Mouse (Mus musculus) CH12.LX (cell line): Measurements from ENCODE around the gene Clic5. TPM values are rescaled to one million over a fixed set of nuclear protein-coding genes. Genes with fewer than 3 reads are reported as not detected.

Experiments
- DNase-seq: peaks from one replicate; pipeline ENCODE4 v3.0.0-alpha.2; 2013; ENCODE audit errors: extremely low read depth
- H3K27ac ChIP-seq: 2 replicates; pipeline ENCODE4 v1.5.1; 2012; ENCODE audit warnings: low read depth, mild to moderate bottlenecking, control low read depth, moderate library complexity; ENCODE audit not compliant: insufficient read depth
- H3K27me3 ChIP-seq: replicated peaks from 2 replicates; pipeline ENCODE3; 2012; ENCODE audit warnings: inconsistent platforms
- H3K36me3 ChIP-seq, 2 experiments: replicated peaks in 1 of 2; 2 replicates each; pipeline versions ENCODE3 to v1.6.1; 2012; ENCODE audit warnings: inconsistent platforms in 1 of 2, low read length in 1 of 2, mild to moderate bottlenecking in 1 of 2, mixed read lengths in 1 of 2, moderate library complexity in 1 of 2; ENCODE audit not compliant: control insufficient read depth in 1 of 2, insufficient read depth in 1 of 2
- H3K4me1 ChIP-seq, 2 experiments: 2 replicates each; pipeline ENCODE4 v1.6.1; 2012; ENCODE audit warnings: inconsistent platforms in 1 of 2, moderate library complexity in 1 of 2; ENCODE audit not compliant: insufficient read depth in 2 of 2, control insufficient read depth in 1 of 2
- H3K4me2 ChIP-seq: 2 replicates; pipeline ENCODE4 v1.6.1; 2012; ENCODE audit warnings: low read depth, mild to moderate bottlenecking, control low read depth; ENCODE audit not compliant: poor library complexity, insufficient read depth, severe bottlenecking
- H3K4me3 ChIP-seq, 3 experiments: fragments of 150-350 bp in 1 of 3; sonication (generic) in 1 of 3; replicated peaks in 1 of 3; 2 replicates each; pipeline versions ENCODE3 to v1.5.1; 2011 to 2012; ENCODE audit warnings: low read depth in 2 of 3, low read length in 2 of 3, mild to moderate bottlenecking in 2 of 3, moderate library complexity in 2 of 3, control low read depth in 1 of 3, improper control_type of control experiment in 1 of 3, inconsistent platforms in 1 of 3, mixed read lengths in 1 of 3; ENCODE audit not compliant: poor library complexity in 1 of 3
- H3K79me2 ChIP-seq: replicated peaks from 2 replicates; pipeline ENCODE4 v1.6.1; 2012; ENCODE audit warnings: mild to moderate bottlenecking, moderate library complexity; ENCODE audit not compliant: control insufficient read depth, poor library complexity, insufficient read depth, severe bottlenecking; ENCODE audit errors: extremely low read depth
- H3K9ac ChIP-seq: 2 replicates; pipeline ENCODE4 v1.6.1; 2012; ENCODE audit warnings: low read depth, mild to moderate bottlenecking, control low read depth, moderate library complexity; ENCODE audit not compliant: insufficient read depth
- H3K9me3 ChIP-seq: replicated peaks from 2 replicates; pipeline ENCODE3; 2012; ENCODE audit warnings: low read length, inconsistent platforms, mixed read lengths
- CHD1 ChIP-seq: IDR thresholded peaks from 2 replicates; pipeline ENCODE4 v1.6.1; 2012; ENCODE audit warnings: low read depth, low read length, improper control_type of control experiment, inconsistent platforms
- CTCF ChIP-seq, 2 experiments: IDR thresholded peaks in 1 of 2; conservative IDR thresholded peaks in 1 of 2; 2 replicates each; pipeline ENCODE4 v1.5.1; 2011 to 2012; ENCODE audit warnings: low read depth in 2 of 2, low read length in 2 of 2, improper control_type of control experiment in 1 of 2, inconsistent platforms in 1 of 2, mild to moderate bottlenecking in 1 of 2, moderate library complexity in 1 of 2
- E2F4 ChIP-seq: IDR thresholded peaks from 2 replicates; pipeline ENCODE4 v1.6.1; 2011; ENCODE audit warnings: low read depth, low read length, improper control_type of control experiment; ENCODE audit not compliant: insufficient replicate concordance
- ELF1 ChIP-seq: IDR thresholded peaks from 2 replicates; pipeline ENCODE4 v1.6.1; 2014; ENCODE audit warnings: low read depth, mild to moderate bottlenecking, inconsistent platforms, low read length, improper control_type of control experiment
- EP300 ChIP-seq: IDR thresholded peaks from 2 replicates; pipeline ENCODE4 v1.6.1; 2011; ENCODE audit warnings: low read length, improper control_type of control experiment
- GABPA ChIP-seq: IDR thresholded peaks from 2 replicates; pipeline ENCODE4 v1.6.1; 2012; ENCODE audit warnings: low read depth, low read length, improper control_type of control experiment, inconsistent platforms; ENCODE audit not compliant: insufficient replicate concordance
- IRF4 ChIP-seq: IDR thresholded peaks from 2 replicates; pipeline ENCODE4 v1.6.1; 2014; ENCODE audit warnings: low read depth, mild to moderate bottlenecking, inconsistent platforms, low read length, improper control_type of control experiment
- MAFK ChIP-seq: IDR thresholded peaks from 2 replicates; pipeline ENCODE4 v1.6.1; 2011; ENCODE audit warnings: low read length, improper control_type of control experiment; ENCODE audit not compliant: insufficient replicate concordance
- MAZ ChIP-seq: IDR thresholded peaks from 2 replicates; pipeline ENCODE4 v1.6.1; 2012; ENCODE audit warnings: low read depth, mild to moderate bottlenecking, inconsistent platforms, low read length, improper control_type of control experiment, moderate library complexity
- MXI1 ChIP-seq: IDR thresholded peaks from 2 replicates; pipeline ENCODE4 v1.6.1; 2011; ENCODE audit warnings: mild to moderate bottlenecking, low read depth, low read length, improper control_type of control experiment
- MYC ChIP-seq: IDR thresholded peaks from 2 replicates; pipeline ENCODE4 v1.6.1; 2011; ENCODE audit warnings: low read depth, mild to moderate bottlenecking, improper control_type of control experiment, low read length
- POLR2AphosphoS2 ChIP-seq: IDR thresholded peaks from 2 replicates; pipeline ENCODE4 v1.6.1; 2011; ENCODE audit warnings: low read depth, low read length, improper control_type of control experiment
- RCOR1 ChIP-seq: conservative IDR thresholded peaks from 2 replicates; pipeline ENCODE4 v1.6.1; 2012; ENCODE audit warnings: low read depth, mild to moderate bottlenecking, inconsistent platforms, low read length, improper control_type of control experiment
- SIN3A ChIP-seq: IDR thresholded peaks from 2 replicates; pipeline ENCODE4 v1.6.1; 2012; ENCODE audit warnings: low read length, improper control_type of control experiment, inconsistent platforms
- SMC3 ChIP-seq: IDR thresholded peaks from 2 replicates; pipeline ENCODE4 v1.6.1; 2011; ENCODE audit warnings: low read depth, low read length, improper control_type of control experiment
- TBP ChIP-seq: conservative IDR thresholded peaks from 2 replicates; pipeline ENCODE4 v1.6.1; 2011; ENCODE audit warnings: low read depth, low read length, improper control_type of control experiment
- USF2 ChIP-seq: conservative IDR thresholded peaks from 2 replicates; pipeline ENCODE4 v1.6.1; 2011; ENCODE audit warnings: low read depth, low read length, improper control_type of control experiment
- dilution Hi-C: fragments of 300-500 bp; cut with MboI; formaldehyde crosslinking; loops from 2 replicates; pipeline ENCODE4 v1.14.3; 2020; ENCODE audit warnings: low sequenced_read_pairs; ENCODE audit not compliant: extremely low pct_unique_long_range_greater_than_20kb, extremely low pct_ligation_motif_present
- in situ Hi-C: fragments of 300-500 bp; cut with MboI; formaldehyde crosslinking; loops from 3 replicates; pipeline ENCODE4 v1.14.3; 2019; ENCODE audit warnings: low sequenced_read_pairs, low pct_ligation_motif_present, low pct_unique_long_range_greater_than_20kb, mixed read lengths
- polyA plus RNA-seq: library from polyadenylated mRNA; unstranded; fragments of >175 nt; gene quantifications from 2 replicates; pipeline ENCODE4 v1.2.1, GENCODE M21; 2012; ENCODE audit warnings: low read depth; ENCODE audit not compliant: insufficient read length
- total RNA-seq, 2 experiments: library from RNA; depleted of rRNA; stranded (reverse); fragments of 300-350 nt in 1 of 2; fragments of >200 nt in 1 of 2; gene quantifications; 2 replicates each; pipeline ENCODE4 v1.2.3; 2012 to 2014

The Clic5 gene
- total and polyA plus RNA-seq, 3 experiments: not detected

GRCm38 (mm10) chr17:44217185-44217584, 28.8 kb downstream of the Clic5 start:
- Histone ChIP-seq H3K9me3 (no peaks in the 10 kb centered on the region), H3K9ac (no peak overlapping the region), H3K79me2 (no peaks in the 10 kb centered on the region), H3K27me3 (no peaks in the 10 kb centered on the region), H3K36me3 (no peaks in the 10 kb centered on the region), H3K27ac (no peak overlapping the region), H3K4me1 (peaks cover 0 to 5% of the 10 kb centered on the region in 2 experiments; a peak in 1 of 4 replicates)
- in situ Hi-C loops: no loop called here
- DNase-seq: peak; percentile 17
- TF ChIP-seq SIN3A (no peak), ELF1 (no peak), MAZ (no peak), IRF4 (no peak), MYC (no peak), GABPA (no peak), USF2 (no peak), CHD1 (no peak), SMC3 (no peak), RCOR1 (no peak), E2F4 (no peak), CTCF (conservative IDR thresholded peaks at IDR 0.05 in 1 of 2, IDR thresholded peaks at IDR 0.05 in 1 of 2; ENCODE audit: low read depth in 2 of 2, low read length in 2 of 2) (no peak), EP300 (no peak; the same call in 1 of the 2 replicates), MAFK (no peak), TBP (no peak), MXI1 (no peak)
- TF ChIP-seq, all 38 proteins: peak for 0
- dilution Hi-C loops: no loop called here
- Histone ChIP-seq H3K4me3 (no peak overlapping the region), H3K4me2 (no peak overlapping the region)

GRCm38 (mm10) chr17:44219943-44220342, 31.6 kb downstream of the Clic5 start:
- no peak for TF ChIP-seq MAFK
- TF ChIP-seq POLR2AphosphoS2: no peak
- in situ Hi-C loops: no loop called here

More at GRCm38 (mm10) chr17:44219943-44220342, 31.6 kb downstream of the Clic5 start:
- DNase-seq: no peak
- Histone ChIP-seq H3K27ac (no peak overlapping the region), H3K9me3 (no peaks in the 10 kb centered on the region), H3K36me3 (no peaks in the 10 kb centered on the region), H3K9ac (no peak overlapping the region), H3K4me2 (no peak overlapping the region), H3K79me2 (no peaks in the 10 kb centered on the region), H3K4me1 (peaks cover 0 to 5% of the 10 kb centered on the region in 2 experiments; a peak in 1 of 4 replicates), H3K4me3 (no peak overlapping the region), H3K27me3 (no peaks in the 10 kb centered on the region)
- dilution Hi-C loops: no loop called here
